Mouse (Mus musculus) CH12F3 (cell line): Measurements from ENCODE around the gene Aldh1l2.

Experiments used
- in situ Hi-C: fragments of 300-500 bp; cut with MboI; formaldehyde crosslinking; loops from 2 replicates; pipeline ENCODE4 v1.14.3; 2020; ENCODE audit warnings: low sequenced_read_pairs

Gene Aldh1l2

DNA sequence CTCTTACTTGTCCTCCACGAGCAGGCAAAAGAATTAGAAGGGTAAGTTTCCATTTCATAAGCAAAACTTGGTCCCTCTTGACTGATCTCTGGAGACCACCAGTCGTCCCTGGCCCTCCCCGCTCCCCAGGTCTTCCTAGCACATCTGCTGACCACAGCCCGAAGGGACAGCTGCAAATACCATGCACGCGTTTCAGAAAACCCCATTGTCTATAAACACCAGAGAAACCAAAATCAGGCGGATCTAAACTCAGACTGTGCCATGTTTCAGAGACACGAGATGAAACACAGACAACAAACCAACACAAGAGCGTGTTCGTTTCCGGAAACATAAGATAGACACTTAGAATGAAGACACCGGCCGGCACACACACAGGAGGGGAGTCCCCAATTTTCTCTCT lies 58.7 kb downstream of the Aldh1l2 start:
- in situ Hi-C loops = no loop called here

DNA sequence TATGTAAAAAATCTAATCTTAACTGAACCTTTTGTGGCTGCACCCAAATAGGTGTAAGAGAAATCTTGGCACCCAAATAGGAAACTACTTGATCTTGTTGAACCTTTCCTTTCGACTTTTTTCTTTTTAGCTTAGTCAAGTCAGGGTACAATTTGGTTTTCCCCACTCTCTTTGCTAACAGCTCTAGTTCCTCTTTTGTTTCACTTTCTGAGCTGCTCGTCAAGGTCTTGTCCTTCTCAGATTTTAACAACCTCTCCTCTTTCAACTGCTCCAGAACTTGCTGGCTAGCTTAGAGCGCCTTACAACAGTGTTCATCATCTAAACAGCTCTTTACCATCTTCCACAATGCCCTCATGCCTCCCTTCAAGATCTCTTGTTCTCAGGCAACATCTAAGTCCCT lies 76.4 kb downstream of the Aldh1l2 start:
- in situ Hi-C loops = no loop called here

DNA sequence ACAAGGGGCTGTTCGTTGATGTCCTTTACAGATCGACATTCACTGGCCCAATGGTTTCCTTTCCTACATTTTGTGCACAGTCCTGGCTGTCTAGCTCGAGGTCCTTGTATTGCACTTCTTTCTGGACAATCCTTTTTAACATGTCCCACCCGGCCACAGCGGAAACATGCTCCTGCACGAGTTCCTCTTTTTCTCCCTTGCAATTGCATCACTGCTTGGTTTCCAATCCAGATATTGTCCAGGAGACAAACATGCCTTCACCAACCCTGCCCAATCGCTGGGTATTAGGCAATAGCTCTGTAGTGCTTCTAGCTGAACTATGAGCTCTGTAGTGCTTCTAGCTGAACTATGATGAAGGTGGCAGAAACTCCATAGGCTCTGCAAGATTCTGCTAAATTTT lies 85.4 kb downstream of the Aldh1l2 start:
- in situ Hi-C loops = no loop called here
